In genomic region chr9:110132201-110132605, GRCm38 (mm10) we compare ENCODE assay signal across 8 mouse cellular contexts. TPM values are rescaled to one million over a fixed set of nuclear protein-coding genes. Genes with fewer than 3 reads are reported as not detected.
DNase-seq lines count a peak whose midpoint lies in the region; ATAC-seq and TF ChIP-seq lines count a peak whose summit lies in the region.

No protein-coding gene starts in this region.

- peaks cover 15% of the 10 kb centered on the region; the same call in 1 of the 2 replicates for H3K36me3 ChIP-seq in kidney, embryonic 16.5 days (ENCODE audit: insufficient read depth, low read length)
- H3K36me3 ChIP-seq in G1E (replicated peaks): peaks cover 35% of the 10 kb centered on the region
- H3K36me3 ChIP-seq in embryonic facial prominence, embryonic 12.5 days: peaks cover 32% of the 10 kb centered on the region
- peaks cover 42% of the 10 kb centered on the region for H3K36me3 ChIP-seq in midbrain, embryonic 10.5 days

- H3K4me2 ChIP-seq in kidney, embryonic 16.5 days (replicated peaks; ENCODE audit: low read depth, low read length): peak overlapping the region; percentile 67
- peak overlapping the region; percentile 58 for H3K4me2 ChIP-seq in embryonic facial prominence, embryonic 12.5 days (replicated peaks)

- H3K9me3 ChIP-seq in kidney, embryonic 16.5 days (ENCODE audit: low read length): no peaks in the 10 kb centered on the region
- H3K9me3 ChIP-seq in G1E (replicated peaks): no peaks in the 10 kb centered on the region
- H3K9me3 ChIP-seq in embryonic facial prominence, embryonic 12.5 days: no peaks in the 10 kb centered on the region
- no peaks in the 10 kb centered on the region for H3K9me3 ChIP-seq in midbrain, embryonic 10.5 days (replicated peaks)

- DNase-seq in kidney, postnatal 14 days: no peak
- peak; percentile 41 for DNase-seq in G1E (ENCODE audit: low spot score)
- DNase-seq in kidney, postnatal 10 days: peak; percentile 69
- DNase-seq in midbrain, embryonic 10.5 days (ENCODE audit: low spot score): no peak
- no peak for DNase-seq in left cerebral cortex, postnatal 14 days (ENCODE audit: low spot score in 2 of 2)
- DNase-seq in yolk sac, embryonic 10.5 days (ENCODE audit: low spot score): no peak

- peak; percentile 52; the same call in 1 of the 2 replicates for ATAC-seq in kidney, embryonic 16.5 days (ENCODE audit: low FRiP score, low TSS enrichment)
- ATAC-seq in G1E (ENCODE audit: extremely low read depth, insufficient number of reproducible peaks, low FRiP score, poor library complexity, severe bottlenecking): no peak
- ATAC-seq in embryonic facial prominence, embryonic 12.5 days (ENCODE audit: insufficient number of reproducible peaks, insufficient read depth, low FRiP score, low TSS enrichment): 0 out of 2 replicates have a peak, but pooled peaks have one; percentile 30

- H3K27me3 ChIP-seq in kidney, embryonic 16.5 days (ENCODE audit: insufficient read depth, low read length): no peaks in the 10 kb centered on the region
- no peaks in the 10 kb centered on the region for H3K27me3 ChIP-seq in G1E (ENCODE audit: insufficient read depth, low read length)
- no peaks in the 10 kb centered on the region for H3K27me3 ChIP-seq in embryonic facial prominence, embryonic 12.5 days
- H3K27me3 ChIP-seq in midbrain, embryonic 10.5 days (ENCODE audit: low read depth, poor library complexity, severe bottlenecking): no peaks in the 10 kb centered on the region

- peak overlapping the region; percentile 95 for H3K9ac ChIP-seq in kidney, embryonic 16.5 days (replicated peaks; ENCODE audit: low read length)
- H3K9ac ChIP-seq in embryonic facial prominence, embryonic 12.5 days: peak overlapping the region; percentile 96

- H3K27ac ChIP-seq in kidney, embryonic 16.5 days (ENCODE audit: low read length): peak overlapping the region; percentile 89
- peak overlapping the region; percentile 95 for H3K27ac ChIP-seq in embryonic facial prominence, embryonic 12.5 days
- peak overlapping the region; percentile 97 for H3K27ac ChIP-seq in midbrain, embryonic 10.5 days (replicated peaks)

- intact Hi-C loops in left cerebral cortex, postnatal 14 days (cut with DNase I): no loop called here

- peak overlapping the region; percentile 88 for H3K4me3 ChIP-seq in kidney, embryonic 16.5 days (ENCODE audit: low read length)
- H3K4me3 ChIP-seq in G1E (ENCODE audit: low read depth, low read length): peak overlapping the region; percentile 80
- H3K4me3 ChIP-seq in embryonic facial prominence, embryonic 12.5 days: peak overlapping the region; percentile 93
- H3K4me3 ChIP-seq in midbrain, embryonic 10.5 days: peak overlapping the region; percentile 76

- TF ChIP-seq CTCF in G1E (IDR thresholded peaks at IDR 0.05; ENCODE audit: low read depth, low read length): no peak

- H3K4me1 ChIP-seq in kidney, embryonic 16.5 days (ENCODE audit: insufficient read depth, low read length): peaks cover 17% of the 10 kb centered on the region
- H3K4me1 ChIP-seq in G1E (ENCODE audit: insufficient read depth, low read depth, low read length): peaks cover 42% of the 10 kb centered on the region
- peaks cover 15% of the 10 kb centered on the region; the same call in 1 of the 2 replicates for H3K4me1 ChIP-seq in embryonic facial prominence, embryonic 12.5 days
- peaks cover 31% of the 10 kb centered on the region for H3K4me1 ChIP-seq in midbrain, embryonic 10.5 days

- WGBS in kidney, embryonic 16.5 days: 0% methylated on average over 29 of the region's 38 CpGs
- WGBS in embryonic facial prominence, embryonic 12.5 days: 1% methylated on average over 20 of the region's 38 CpGs
- WGBS in midbrain, embryonic 10.5 days: under 1% methylated on average over 38 of the region's 38 CpGs

RNA-seq across cellular contexts. Expression of gene Dhx30, which starts 14.6 kb away (rescaled TPM):
- polyA plus RNA-seq in kidney, embryonic 16.5 days (2015; fragmentation: Nextera tagmentation; extraction: Ambion mirVana): 144 and 154 TPM in 2 replicates
- 61.6 and 64.5 TPM in 2 replicates for total RNA-seq in G1E (2014; fragmentation: Nextera tagmentation)
- 49.5 and 52.7 TPM in 2 replicates for total RNA-seq in G1E (2017)
- 20.1 and 23.6 TPM in 2 replicates for polyA plus RNA-seq in G1E (2012)
- polyA plus RNA-seq in embryonic facial prominence, embryonic 12.5 days (2016; fragmentation: Nextera tagmentation; extraction: Ambion mirVana): 192 and 198 TPM in 2 replicates
- 185 and 203 TPM in 2 replicates for polyA plus RNA-seq in midbrain, embryonic 10.5 days (2016; fragmentation: Nextera tagmentation; extraction: Ambion mirVana)
- total RNA-seq in left cerebral cortex, postnatal 14 days (2021): 100 to 1,000 TPM; 153 to 158 TPM

RNA-seq across cellular contexts. Expression of gene Smarcc1, which starts 14.7 kb away (rescaled TPM):
- polyA plus RNA-seq in kidney, embryonic 16.5 days (2015; fragmentation: Nextera tagmentation; extraction: Ambion mirVana): 96.3 and 117 TPM in 2 replicates
- 133 and 146 TPM in 2 replicates for total RNA-seq in G1E (2014; fragmentation: Nextera tagmentation)
- 41.7 and 51.1 TPM in 2 replicates for total RNA-seq in G1E (2017)
- 72.8 and 94.5 TPM in 2 replicates for polyA plus RNA-seq in G1E (2012)
- polyA plus RNA-seq in embryonic facial prominence, embryonic 12.5 days (2016; fragmentation: Nextera tagmentation; extraction: Ambion mirVana): 216 and 230 TPM in 2 replicates
- 180 and 185 TPM in 2 replicates for polyA plus RNA-seq in midbrain, embryonic 10.5 days (2016; fragmentation: Nextera tagmentation; extraction: Ambion mirVana)
- total RNA-seq in left cerebral cortex, postnatal 14 days (2021): 10 to 100 TPM; 67.8 to 68.7 TPM

Comparison
In these comparisons a context has a peak if more than half of its experiments do, and no peak if none do; other contexts are left out.
1. DNase-seq: peak in G1E (single experiment) and kidney, postnatal 10 days (single experiment); none in kidney, postnatal 14 days (single experiment), midbrain, embryonic 10.5 days (single experiment), left cerebral cortex, postnatal 14 days (0 of 2) and yolk sac, embryonic 10.5 days (single experiment).
2. Peak in every context shown above with its lines, with median percentiles within 50 percentile points of each other: H3K27ac ChIP-seq and H3K4me3 ChIP-seq.